Mouse (Mus musculus) embryonic facial prominence, embryonic 15.5 days (tissue): ENCODE data around the gene Btbd35f25. TPM values are rescaled to one million over a fixed set of nuclear protein-coding genes. Genes with fewer than 3 reads are reported as not detected.
"Not testable (repeated sequence)": the region's sequence is repeated elsewhere in the genome, so short reads cannot be mapped to it uniquely, and the experiment has no call there.

Source experiments
- ATAC-seq: fragments of 200-750 bp; cut with Nextera tagmentation; 2 replicates; pipeline ENCODE4 v1.8.0; 2017; ENCODE audit warnings: low read depth, moderate TSS enrichment; ENCODE audit not compliant: insufficient number of reproducible peaks, low FRiP score, low TSS enrichment
- H3K27ac ChIP-seq: fragments of 300-500 bp; sonication (generic); replicated peaks from 2 replicates; pipeline ENCODE4 v1.5.1; 2015; ENCODE audit warnings: mild to moderate bottlenecking, inconsistent platforms
- H3K27me3 ChIP-seq: fragments of 300-500 bp; sonication (generic); 2 replicates; pipeline ENCODE4 v1.6.1; 2015; ENCODE audit warnings: inconsistent platforms
- H3K36me3 ChIP-seq: fragments of 300-500 bp; sonication (generic); 2 replicates; pipeline ENCODE4 v1.6.1; 2015; ENCODE audit warnings: mild to moderate bottlenecking, inconsistent platforms
- H3K4me1 ChIP-seq: fragments of 300-500 bp; sonication (generic); 2 replicates; pipeline ENCODE4 v1.6.1; 2015; ENCODE audit warnings: inconsistent platforms
- H3K4me2 ChIP-seq: fragments of 300-500 bp; sonication (generic); replicated peaks from 2 replicates; pipeline ENCODE4 v1.6.1; 2015; ENCODE audit warnings: mild to moderate bottlenecking, inconsistent platforms
- H3K4me3 ChIP-seq: fragments of 300-500 bp; sonication (generic); replicated peaks from 2 replicates; pipeline ENCODE4 v1.5.1; 2015; ENCODE audit warnings: mild to moderate bottlenecking, inconsistent platforms
- H3K9ac ChIP-seq: fragments of 300-500 bp; sonication (generic); 2 replicates; pipeline ENCODE4 v1.6.1; 2015; ENCODE audit warnings: inconsistent platforms
- H3K9me3 ChIP-seq: fragments of 300-500 bp; sonication (generic); replicated peaks from 2 replicates; pipeline ENCODE4 v1.6.1; 2016; ENCODE audit warnings: inconsistent platforms
- WGBS: fragments of 180-500 bp; shearing (Covaris S2); methylation state at CpG from one replicate; pipeline ENCODE4 v1.1.7; 2015; 5-methylcytosine and 5-hydroxymethylcytosine counted together
- polyA plus RNA-seq: library from polyadenylated mRNA; unstranded; fragments of >200 nt; fragmentation: Nextera tagmentation; extraction: Ambion mirVana; gene quantifications from 2 replicates; pipeline ENCODE4 v1.2.1, GENCODE M21; 2015

Btbd35f25 gene
- not detected in 2 replicates for polyA plus RNA-seq

- not testable (repeated sequence) for H3K27me3 ChIP-seq, H3K4me2 ChIP-seq, H3K4me1 ChIP-seq, H3K9ac ChIP-seq, H3K27ac ChIP-seq, H3K9me3 ChIP-seq, H3K36me3 ChIP-seq, H3K4me3 ChIP-seq, ATAC-seq
- 71% methylated on average over 3 of the region's 4 CpGs for WGBS
Measured at GRCm38 (mm10) chrX:31717056-31717455, at the start of gene Btbd35f25. TSS of gene Btbd35f25 (minus strand) at chrX:31717156.

- no peak for ATAC-seq
- no peaks in the 10 kb centered on the region for H3K27me3 ChIP-seq
- no peak overlapping the region for H3K27ac ChIP-seq
- H3K4me2 ChIP-seq: no peak overlapping the region
- H3K4me1 ChIP-seq: no peaks in the 10 kb centered on the region
- no peak overlapping the region for H3K4me3 ChIP-seq
- no peaks in the 10 kb centered on the region for H3K36me3 ChIP-seq
- H3K9me3 ChIP-seq: peaks cover 67% of the 10 kb centered on the region
- no peak overlapping the region for H3K9ac ChIP-seq
Measured at GRCm38 (mm10) chrX:31766255-31766654, 49.3 kb upstream of the Btbd35f25 start.

- Histone ChIP-seq H3K9me3 (peaks cover 76% of the 10 kb centered on the region), H3K9ac (no peak overlapping the region), H3K27ac (no peak overlapping the region), H3K4me2 (no peak overlapping the region), H3K27me3 (no peaks in the 10 kb centered on the region), H3K4me3 (no peak overlapping the region), H3K4me1 (no peaks in the 10 kb centered on the region), H3K36me3 (no peaks in the 10 kb centered on the region)
- WGBS: 95% methylated on average over 1 of the region's 1 CpGs
- no peak for ATAC-seq
Measured at GRCm38 (mm10) chrX:31764001-31764400, 47.0 kb upstream of the Btbd35f25 start.

GRCm38 (mm10) chrX:31745079-31745478 lies 28.1 kb upstream of the Btbd35f25 start:
- WGBS: 84% methylated on average over 10 of the region's 10 CpGs
- H3K9me3 ChIP-seq: peaks cover 28% of the 10 kb centered on the region
- no peak overlapping the region for H3K27ac ChIP-seq
- no peak overlapping the region for H3K4me3 ChIP-seq
- no peaks in the 10 kb centered on the region for H3K36me3 ChIP-seq
- H3K4me1 ChIP-seq: no peaks in the 10 kb centered on the region
- H3K27me3 ChIP-seq: no peaks in the 10 kb centered on the region
- H3K9ac ChIP-seq: no peak overlapping the region
- ATAC-seq: no peak
- no peak overlapping the region for H3K4me2 ChIP-seq

- Histone ChIP-seq H3K9me3 (peaks cover 31% of the 10 kb centered on the region), H3K4me3 (no peak overlapping the region), H3K27ac (no peak overlapping the region), H3K9ac (no peak overlapping the region), H3K36me3 (no peaks in the 10 kb centered on the region), H3K4me2 (no peak overlapping the region), H3K27me3 (no peaks in the 10 kb centered on the region), H3K4me1 (no peaks in the 10 kb centered on the region)
- no peak for ATAC-seq
- WGBS: 67% methylated on average over 6 of the region's 6 CpGs
Measured at GRCm38 (mm10) chrX:31736958-31737357, 20.0 kb upstream of the Btbd35f25 start.

Other genes with a start within 250 kb of the Btbd35f25 start
- not detected in 2 replicates for gene Gm21883, start 142.9 kb downstream of the Btbd35f25 start, polyA plus RNA-seq
- gene Spin2e, start 98.2 kb downstream of the Btbd35f25 start, polyA plus RNA-seq: not detected in 2 replicates
- gene Gm21637, start 244.9 kb upstream of the Btbd35f25 start, polyA plus RNA-seq: not detected in 2 replicates